Mouse (Mus musculus) liver, postnatal 0 days (tissue): ENCODE results near the gene Cysrt1. TPM values are rescaled to one million over a fixed set of nuclear protein-coding genes. Genes with fewer than 3 reads are reported as not detected.

Experiments
- ATAC-seq: fragments of 200-750 bp; cut with Nextera tagmentation; 2 replicates; pipeline ENCODE4 v1.8.0; 2017; ENCODE audit warnings: mild to moderate bottlenecking, moderate library complexity
- DNase-seq: peaks from one replicate; pipeline ENCODE4 v3.0.0-alpha.2; 2016
- H3K27ac ChIP-seq: fragments of 300-500 bp; sonication (generic); 2 replicates; pipeline ENCODE4 v1.5.1; 2014; ENCODE audit warnings: antibody characterized with exemption, moderate library complexity, mild to moderate bottlenecking, low read depth
- H3K27me3 ChIP-seq: fragments of 300-500 bp; sonication (generic); 2 replicates; pipeline ENCODE4 v1.6.1; 2014; ENCODE audit warnings: low read length, control low read depth, mixed read lengths; ENCODE audit not compliant: insufficient read depth
- H3K36me3 ChIP-seq: fragments of 300-500 bp; sonication (generic); replicated peaks from 2 replicates; pipeline ENCODE4 v1.6.1; 2014; ENCODE audit warnings: mild to moderate bottlenecking, control low read depth, low read length, moderate library complexity, mixed read lengths; ENCODE audit not compliant: insufficient read depth
- H3K4me1 ChIP-seq: fragments of 300-500 bp; sonication (generic); 2 replicates; pipeline ENCODE4 v1.6.1; 2014; ENCODE audit warnings: antibody characterized with exemption, mild to moderate bottlenecking, control low read depth; ENCODE audit not compliant: insufficient read depth
- H3K4me2 ChIP-seq: fragments of 300-500 bp; sonication (generic); 2 replicates; pipeline ENCODE4 v1.6.1; 2014; ENCODE audit warnings: low read depth, mild to moderate bottlenecking, low read length, moderate library complexity, mixed read lengths
- H3K4me3 ChIP-seq: fragments of 300-500 bp; sonication (generic); 2 replicates; pipeline ENCODE4 v1.5.1; 2014; ENCODE audit warnings: low read depth, low read length
- H3K9ac ChIP-seq: fragments of 300-500 bp; sonication (generic); replicated peaks from 2 replicates; pipeline ENCODE4 v1.6.1; 2014; ENCODE audit warnings: mild to moderate bottlenecking, moderate library complexity
- H3K9me3 ChIP-seq: fragments of 300-500 bp; sonication (generic); 2 replicates; pipeline ENCODE4 v1.6.1; 2016; ENCODE audit warnings: mild to moderate bottlenecking, control low read depth, low read length, mixed read lengths
- CTCF ChIP-seq: sonication (generic); IDR thresholded peaks from 2 replicates; pipeline ENCODE4 v1.5.1; 2016; ENCODE audit warnings: antibody characterized with exemption, low read depth
- EP300 ChIP-seq: IDR thresholded peaks from 2 replicates; pipeline ENCODE4 v1.6.1; 2016; ENCODE audit warnings: antibody characterized with exemption, low read depth, mild to moderate bottlenecking
- WGBS: fragments of 180-500 bp; shearing (Covaris S2); extraction: QIAGEN DNeasy Blood & Tissue Kit; methylation state at CpG from one replicate; pipeline ENCODE4 v1.1.7; 2014; ENCODE audit not compliant: insufficient replicate concordance; 5-methylcytosine and 5-hydroxymethylcytosine counted together
- polyA plus RNA-seq: library from polyadenylated mRNA; unstranded; fragments of >200 nt; fragmentation: Nextera tagmentation; extraction: Ambion mirVana; gene quantifications from 2 replicates; pipeline ENCODE4 v1.2.1, GENCODE M21; 2015

The Cysrt1 gene
- polyA plus RNA-seq, 1 experiment from 2014 or later = not detected

GRCm38 (mm10) chr2:25233421-25233820 is 8.8 kb downstream of the Cysrt1 start:
- Histone ChIP-seq H3K9ac (no peak overlapping the region), H3K36me3 (no peaks in the 10 kb centered on the region), H3K4me2 (no peak overlapping the region), H3K27ac (no peak overlapping the region), H3K27me3 (no peaks in the 10 kb centered on the region), H3K4me3 (no peak overlapping the region), H3K4me1 (peaks cover 4% of the 10 kb centered on the region), H3K9me3 (no peaks in the 10 kb centered on the region)
- DNase-seq (peak; percentile 33), ATAC-seq (no peak)
- 34% methylated on average over 4 of the region's 4 CpGs for WGBS
- no peak for TF ChIP-seq CTCF
- no peak for TF ChIP-seq EP300

DNA sequence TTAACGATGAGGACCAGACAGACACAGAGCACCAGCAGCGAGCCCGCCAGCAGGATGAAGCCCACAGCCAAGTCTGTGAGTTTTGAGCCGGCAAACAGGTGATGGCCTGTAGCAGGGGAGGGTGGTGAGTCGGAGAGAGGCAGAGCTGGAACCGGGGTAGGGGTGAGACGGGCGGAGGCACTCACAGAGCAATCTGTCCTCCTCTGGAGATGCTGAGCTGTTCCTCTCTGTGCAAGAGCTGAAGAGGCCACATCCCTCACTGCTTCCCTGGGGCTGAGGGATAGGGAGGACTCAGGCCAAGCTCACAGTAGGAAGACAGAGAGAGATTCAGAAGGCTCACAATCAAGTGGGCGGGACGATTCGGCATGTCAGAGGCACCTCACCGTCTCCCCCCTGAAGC is 11.2 kb downstream of the Cysrt1 start:
- DNase-seq (no peak), ATAC-seq (no peak)
- Histone ChIP-seq H3K27me3 (no peaks in the 10 kb centered on the region), H3K4me1 (peaks cover 6% of the 10 kb centered on the region), H3K9me3 (no peaks in the 10 kb centered on the region), H3K4me3 (no peak overlapping the region), H3K9ac (no peak overlapping the region), H3K4me2 (no peak overlapping the region), H3K36me3 (no peaks in the 10 kb centered on the region), H3K27ac (no peak overlapping the region)
- TF ChIP-seq CTCF = no peak
- no peak for TF ChIP-seq EP300
- 59% methylated on average over 12 of the region's 12 CpGs for WGBS

GRCm38 (mm10) chr2:25230581-25230980 is 11.7 kb downstream of the Cysrt1 start:
- H3K36me3 ChIP-seq = no peaks in the 10 kb centered on the region
- WGBS = 83% methylated on average over 7 of the region's 7 CpGs
- no peak for TF ChIP-seq EP300
- TF ChIP-seq CTCF = no peak
- no peak overlapping the region for H3K27ac ChIP-seq
- H3K4me2 ChIP-seq = no peak overlapping the region
- peaks cover 10% of the 10 kb centered on the region for H3K4me1 ChIP-seq
- no peak overlapping the region for H3K4me3 ChIP-seq
- no peak for ATAC-seq
- no peaks in the 10 kb centered on the region for H3K27me3 ChIP-seq
- H3K9me3 ChIP-seq = no peaks in the 10 kb centered on the region
- H3K9ac ChIP-seq = no peak overlapping the region
- no peak for DNase-seq

GRCm38 (mm10) chr2:25229582-25229981 is 12.7 kb downstream of the Cysrt1 start:
- ATAC-seq (no peak), DNase-seq (no peak)
- Histone ChIP-seq H3K4me1 (peaks cover 13% of the 10 kb centered on the region), H3K27me3 (no peaks in the 10 kb centered on the region), H3K9ac (no peak overlapping the region), H3K27ac (no peak overlapping the region), H3K4me2 (no peak overlapping the region), H3K9me3 (no peaks in the 10 kb centered on the region), H3K36me3 (no peaks in the 10 kb centered on the region), H3K4me3 (no peak overlapping the region)
- TF ChIP-seq EP300 (no peak), CTCF (no peak)
- WGBS = 81% methylated on average over 5 of the region's 5 CpGs

DNA sequence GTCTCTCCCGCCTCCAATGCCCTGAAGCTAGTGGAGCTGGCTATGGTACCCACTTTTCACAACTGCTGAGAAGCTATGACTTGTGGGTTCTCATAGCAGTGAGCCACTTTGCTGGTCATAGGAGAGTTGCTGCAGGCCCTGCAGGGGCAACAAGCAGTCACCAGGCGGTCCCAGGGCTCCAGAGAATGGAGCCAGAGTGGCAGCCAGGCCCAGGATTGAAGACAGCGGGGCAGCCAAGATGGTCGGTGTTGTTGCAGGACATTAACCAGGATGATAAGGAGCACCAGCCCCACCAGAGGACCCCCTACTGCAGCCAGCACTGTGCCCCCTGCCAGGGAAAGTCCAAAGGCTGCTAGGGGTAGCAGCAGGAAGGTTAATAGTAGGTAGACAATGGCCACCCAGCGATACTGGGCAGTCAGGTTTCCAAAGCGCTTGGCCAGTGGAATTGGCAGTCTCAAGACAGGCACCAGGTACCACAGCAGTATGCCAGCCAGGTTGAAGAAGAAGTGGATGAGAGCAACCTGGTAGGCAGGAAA is 13.2 kb downstream of the Cysrt1 start:
- Histone ChIP-seq H3K27ac (peak overlapping the region; percentile 74; the same call in 1 of the 2 replicates), H3K9ac (no peak overlapping the region), H3K9me3 (no peaks in the 10 kb centered on the region), H3K36me3 (no peaks in the 10 kb centered on the region), H3K4me1 (peaks cover 13% of the 10 kb centered on the region), H3K4me2 (peak overlapping the region; percentile 62), H3K4me3 (no peak overlapping the region), H3K27me3 (no peaks in the 10 kb centered on the region)
- TF ChIP-seq CTCF (no peak), EP300 (no peak)
- 64% methylated on average over 6 of the region's 6 CpGs for WGBS
- no peak for DNase-seq
- no peak for ATAC-seq

- H3K9ac ChIP-seq = peak overlapping the region; percentile 52; the same call in 1 of the 2 replicates
- ATAC-seq (peak; percentile 18), DNase-seq (peak; percentile 89)
- H3K4me1 ChIP-seq = peaks cover 15% of the 10 kb centered on the region
- H3K9me3 ChIP-seq = no peaks in the 10 kb centered on the region
- peak; percentile 75 for TF ChIP-seq EP300
- TF ChIP-seq CTCF = peak; percentile 86
- 0% methylated on average over 7 of the region's 7 CpGs for WGBS
- peak overlapping the region; percentile 44 for H3K4me3 ChIP-seq
- peaks cover 2% of the 10 kb centered on the region for H3K36me3 ChIP-seq
- H3K4me2 ChIP-seq = peak overlapping the region; percentile 62
- H3K27me3 ChIP-seq = no peaks in the 10 kb centered on the region
- H3K27ac ChIP-seq = peak overlapping the region; percentile 74
Measured at GRCm38 (mm10) chr2:25228431-25228889, 13.8 kb downstream of the Cysrt1 start.

- Histone ChIP-seq H3K27ac (no peak overlapping the region), H3K36me3 (peaks cover 6% of the 10 kb centered on the region), H3K27me3 (no peaks in the 10 kb centered on the region), H3K9me3 (no peaks in the 10 kb centered on the region), H3K4me1 (peaks cover 19% of the 10 kb centered on the region), H3K4me3 (no peak overlapping the region), H3K9ac (no peak overlapping the region), H3K4me2 (no peak overlapping the region)
- TF ChIP-seq EP300 (no peak), CTCF (no peak)
- ATAC-seq (no peak), DNase-seq (no peak)
- WGBS = 85% methylated on average over 4 of the region's 4 CpGs
Measured at GRCm38 (mm10) chr2:25227406-25227805, 14.8 kb downstream of the Cysrt1 start.
